Mouse (Mus musculus) spleen, adult 2 months (tissue): Measurements from ENCODE around the gene Kng1.

Experiments used
- CTCF ChIP-seq: fragments of 200-500 bp; IDR thresholded peaks from 2 replicates; pipeline ENCODE4 v1.5.1; 2011; ENCODE audit warnings: mild to moderate bottlenecking, inconsistent platforms; ENCODE audit not compliant: insufficient read depth, insufficient read length, insufficient replicate concordance; ENCODE audit errors: extremely low read depth
- POLR2A ChIP-seq: fragments of 200-500 bp; IDR thresholded peaks from 2 replicates; pipeline ENCODE4 v1.6.1; 2011; ENCODE audit warnings: low read depth, low read length, inconsistent platforms

- TF ChIP-seq CTCF = no peak
- no peak for TF ChIP-seq POLR2A
Measured at GRCm38 (mm10) chr16:23113903-23114302, 56.2 kb downstream of the Kng1 start.
